19 mouse cellular contexts compared by ENCODE assay signal in the genomic region with DNA sequence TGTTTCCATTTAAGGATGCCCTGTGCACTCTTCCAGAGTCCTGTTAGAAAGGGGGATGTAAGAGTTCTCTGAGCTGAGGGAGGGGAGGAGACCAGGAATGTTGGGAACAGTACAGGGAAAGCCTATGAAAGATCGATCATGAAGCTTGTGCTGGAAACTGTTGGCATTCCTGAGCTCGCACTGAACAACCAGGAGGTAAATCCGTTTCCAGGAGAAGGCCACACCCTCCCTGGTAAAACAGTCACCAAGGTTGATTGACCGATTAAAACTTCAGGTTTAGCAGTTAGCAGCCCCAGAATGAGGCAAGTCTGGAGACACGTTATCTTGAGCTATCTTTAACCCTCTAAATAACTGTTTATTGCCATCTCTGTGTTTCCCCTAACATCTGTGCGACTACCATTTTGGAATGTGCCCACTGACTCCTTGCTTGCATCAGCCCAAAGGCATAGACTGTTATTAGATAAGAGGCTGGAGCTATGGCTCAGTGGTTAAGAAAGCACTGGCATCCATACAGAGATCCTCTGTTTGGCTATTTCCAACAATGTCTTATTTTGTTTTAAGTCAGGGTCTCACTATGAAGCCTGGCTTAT. TPM values are rescaled to one million over a fixed set of nuclear protein-coding genes. Genes with fewer than 3 reads are reported as not detected.
DNase-seq lines count a peak whose midpoint lies in the region; ATAC-seq lines count a peak whose summit lies in the region.
"Had no signal": no experiment of that assay in that cellular context is flagged by ENCODE, and none has a peak within 500 bp of the region (broad histone marks: within the 10 kb centered on the region; RNA-seq: fewer than 3 reads in every experiment).

No protein-coding gene starts in this region.

- peak; percentile 51 for DNase-seq in kidney, adult 11 months
- no peak for DNase-seq in kidney, postnatal 10 days
- DNase-seq in lung, postnatal 25 days (ENCODE audit: low spot score) = no peak
- DNase-seq in adrenal gland, postnatal 36 days = no peak
- no peak for DNase-seq in urinary bladder, adult 18-20 months (ENCODE audit: low spot score in 2 of 2)
- DNase-seq in frontal cortex, postnatal 10 days (ENCODE audit: low spot score in 2 of 2) = no peak
- DNase-seq: cerebellum, adult 18-20 months; thymus, adult 18-20 months had no signal

- H3K36me3 ChIP-seq in kidney, embryonic 14.5 days (ENCODE audit: control insufficient read depth, insufficient read depth, low read length) = no peaks in the 10 kb centered on the region
- no peaks in the 10 kb centered on the region for H3K36me3 ChIP-seq in liver, embryonic 12.5 days
- H3K36me3 ChIP-seq: embryonic facial prominence, embryonic 15.5 days; forebrain, embryonic 12.5 days; midbrain, embryonic 10.5 days had no signal

- 0 out of 2 replicates have a peak, but pooled peaks cover 4% of the 10 kb centered on the region for H3K4me1 ChIP-seq in kidney, embryonic 14.5 days (ENCODE audit: control insufficient read depth, insufficient read depth, low read length)
- peaks cover 27% of the 10 kb centered on the region for H3K4me1 ChIP-seq in liver, embryonic 12.5 days
- H3K4me1 ChIP-seq: embryonic facial prominence, embryonic 15.5 days; forebrain, embryonic 12.5 days had no signal

- no peak for ATAC-seq in kidney, embryonic 14.5 days (ENCODE audit: low FRiP score, low TSS enrichment)
- ATAC-seq in liver, embryonic 12.5 days = no peak
- ATAC-seq: hindbrain, postnatal 0 days; lung, postnatal 0 days had no signal

- H3K9ac ChIP-seq in kidney, embryonic 14.5 days (ENCODE audit: low read depth, low read length) = 0 out of 2 replicates have a peak overlapping the region, but pooled peaks have one; percentile 4
- H3K9ac ChIP-seq in liver, embryonic 12.5 days = no peak overlapping the region
- H3K9ac ChIP-seq: embryonic facial prominence, embryonic 15.5 days; forebrain, embryonic 12.5 days had no signal

- peak overlapping the region; percentile 31; the same call in 1 of the 2 replicates for H3K4me2 ChIP-seq in kidney, embryonic 14.5 days (replicated peaks; ENCODE audit: low read depth, low read length)
- H3K4me2 ChIP-seq in liver, embryonic 12.5 days = peak overlapping the region; percentile 45
- H3K4me2 ChIP-seq: embryonic facial prominence, embryonic 15.5 days; forebrain, embryonic 12.5 days had no signal

- WGBS in kidney, embryonic 14.5 days = 38% methylated on average over 6 of the region's 6 CpGs
- 19% methylated on average over 6 of the region's 6 CpGs for WGBS in liver, embryonic 12.5 days (ENCODE audit: insufficient replicate concordance)

- H3K27ac ChIP-seq in kidney, embryonic 14.5 days (ENCODE audit: low read depth, low read length) = no peak overlapping the region
- H3K27ac ChIP-seq in liver, embryonic 12.5 days = peak overlapping the region; percentile 17; the same call in 1 of the 2 replicates
- H3K27ac ChIP-seq: embryonic facial prominence, embryonic 15.5 days; forebrain, embryonic 12.5 days; hindbrain, postnatal 0 days; midbrain, embryonic 10.5 days had no signal

- H3K9me3 ChIP-seq in kidney, embryonic 14.5 days (ENCODE audit: control insufficient read depth, low read length) = no peaks in the 10 kb centered on the region
- H3K9me3 ChIP-seq in liver, embryonic 12.5 days (replicated peaks) = no peaks in the 10 kb centered on the region
- H3K9me3 ChIP-seq: embryonic facial prominence, embryonic 15.5 days; forebrain, embryonic 12.5 days; midbrain, embryonic 10.5 days had no signal

- H3K27me3 ChIP-seq in kidney, embryonic 14.5 days (ENCODE audit: control insufficient read depth, insufficient read depth, low read length) = no peaks in the 10 kb centered on the region
- H3K27me3 ChIP-seq in liver, embryonic 12.5 days (replicated peaks) = no peaks in the 10 kb centered on the region
- H3K27me3 ChIP-seq: embryonic facial prominence, embryonic 15.5 days; forebrain, embryonic 12.5 days had no signal

- no peak overlapping the region for H3K4me3 ChIP-seq in kidney, embryonic 14.5 days (ENCODE audit: low read length)
- no peak overlapping the region for H3K4me3 ChIP-seq in liver, embryonic 12.5 days
- H3K4me3 ChIP-seq: embryonic facial prominence, embryonic 15.5 days; forebrain, embryonic 12.5 days; midbrain, embryonic 10.5 days; myocyte had no signal

RNA-seq across cellular contexts. Expression of a gene that starts 4.3 kb away (rescaled TPM):
- polyA plus RNA-seq in kidney, embryonic 14.5 days (2014; fragmentation: Nextera tagmentation; extraction: Ambion mirVana) = 21.1 and 31.6 TPM in 2 replicates
- 34.9 and 36.4 TPM in 2 replicates for polyA plus RNA-seq in liver, embryonic 12.5 days (2016; fragmentation: Nextera tagmentation; extraction: Ambion mirVana)
- total RNA-seq in adrenal gland, postnatal 36 days (2021) = 10 to 100 TPM; 10.1 to 17.6 TPM

RNA-seq across cellular contexts. Expression of a gene that starts 21.7 kb away (rescaled TPM):
- polyA plus RNA-seq in kidney, embryonic 14.5 days (2014; fragmentation: Nextera tagmentation; extraction: Ambion mirVana) = 0.27 TPM in 1 of 2 replicates, not detected in the other
- polyA plus RNA-seq in liver, embryonic 12.5 days (2016; fragmentation: Nextera tagmentation; extraction: Ambion mirVana) = 25.2 and 31.4 TPM in 2 replicates
- total RNA-seq in adrenal gland, postnatal 36 days (2021) = under 1 TPM in 1 of 2 experiments, not detected in 1; 0.56 TPM
- total RNA-seq: gastrocnemius, adult 18-20 months; heart, postnatal 25 days; left cerebral cortex, postnatal 25 days had no signal
- polyA plus RNA-seq: myocyte had no signal

RNA-seq across cellular contexts. Expression of a gene that starts 38.5 kb away (rescaled TPM):
- 88.6 and 102 TPM in 2 replicates for polyA plus RNA-seq in kidney, embryonic 14.5 days (2014; fragmentation: Nextera tagmentation; extraction: Ambion mirVana)
- polyA plus RNA-seq in liver, embryonic 12.5 days (2016; fragmentation: Nextera tagmentation; extraction: Ambion mirVana) = 59.0 and 61.2 TPM in 2 replicates
- total RNA-seq in adrenal gland, postnatal 36 days (2021) = 10 to 100 TPM; 19.3 to 21.1 TPM

RNA-seq across cellular contexts. Expression of a gene that starts 59.0 kb away (rescaled TPM):
- polyA plus RNA-seq in kidney, embryonic 14.5 days (2014; fragmentation: Nextera tagmentation; extraction: Ambion mirVana) = 25.1 and 32.7 TPM in 2 replicates
- not detected in 2 replicates for polyA plus RNA-seq in liver, embryonic 12.5 days (2016; fragmentation: Nextera tagmentation; extraction: Ambion mirVana)
- 10 to 100 TPM; 13.1 to 21.8 TPM for total RNA-seq in adrenal gland, postnatal 36 days (2021)
- total RNA-seq: gastrocnemius, adult 18-20 months; heart, postnatal 25 days; hindbrain, postnatal 0 days had no signal
- polyA plus RNA-seq: forebrain, embryonic 12.5 days; hindbrain, postnatal 0 days; lung, postnatal 0 days; midbrain, embryonic 10.5 days; myocyte had no signal

Comparison
In these comparisons a context has a peak if more than half of its experiments do, and no peak if none do; other contexts are left out.
1. RNA of a gene that starts 21.7 kb away (polyA plus RNA-seq): 25.2 to 31.4 TPM in liver, embryonic 12.5 days; 0.27 TPM in kidney, embryonic 14.5 days; every median in the first group is over 10 times any median in the second.